Mouse (Mus musculus): ENCODE results near the gene Def8. TPM values are rescaled to one million over a fixed set of nuclear protein-coding genes. Genes with fewer than 3 reads are reported as not detected.

Def8 gene
- polyA plus RNA-seq, 1 experiment from 2014 or later: 49.8 TPM

GRCm38 (mm10) chr8:123507153-123507552, 83.8 kb downstream of the Def8 start:
- H3K27me3 ChIP-seq (replicated peaks): no peaks in the 10 kb centered on the region
- no peak overlapping the region for H3K9ac ChIP-seq
- no peak overlapping the region for H3K4me2 ChIP-seq
- no peak overlapping the region for H3K4me3 ChIP-seq
- no peaks in the 10 kb centered on the region for H3K9me3 ChIP-seq
- no peaks in the 10 kb centered on the region for H3K4me1 ChIP-seq
- WGBS: 93% methylated on average over 5 of the region's 5 CpGs
- H3K27ac ChIP-seq: no peak overlapping the region
- no peak for ATAC-seq (replicated peaks)
- H3K36me3 ChIP-seq (replicated peaks): peaks cover 71% of the 10 kb centered on the region

DNA sequence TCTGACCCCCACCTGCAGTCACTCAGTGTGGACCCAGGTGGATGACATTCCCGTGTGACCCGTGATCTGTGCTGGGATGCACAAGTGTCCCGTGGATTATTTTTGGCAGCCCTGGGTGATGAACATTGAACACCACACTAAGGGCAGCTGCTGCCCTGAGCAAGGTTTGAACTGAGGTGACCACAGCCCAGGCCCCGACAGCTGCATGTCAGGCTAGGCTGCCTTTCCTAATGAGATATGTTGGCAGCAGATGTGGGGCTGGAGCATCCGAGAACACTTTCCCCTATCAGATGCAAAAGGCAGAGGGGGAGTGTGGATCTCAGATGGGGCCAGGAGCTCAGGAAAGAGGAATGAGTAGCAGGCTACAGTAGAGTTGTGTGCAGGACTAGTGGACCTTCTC, 87.5 kb downstream of the Def8 start:
- peaks cover 34% of the 10 kb centered on the region for H3K36me3 ChIP-seq (replicated peaks)
- 76% methylated on average over 5 of the region's 5 CpGs for WGBS

More for the DNA sequence above, 87.5 kb downstream of the Def8 start:
- no peak for ATAC-seq (replicated peaks)
- Histone ChIP-seq H3K27me3 (replicated peaks) (no peaks in the 10 kb centered on the region), H3K4me1 (peaks cover 26% of the 10 kb centered on the region), H3K9me3 (no peaks in the 10 kb centered on the region), H3K27ac (no peak overlapping the region), H3K4me3 (no peak overlapping the region), H3K4me2 (no peak overlapping the region), H3K9ac (no peak overlapping the region)

Other genes with a start within 250 kb of the Def8 start
- 0.13 and 0.19 TPM in 2 replicates for gene Dpep1, start 237.3 kb upstream of the Def8 start, polyA plus RNA-seq (2015; fragmentation: Nextera tagmentation; extraction: Ambion mirVana)
- gene Chmp1a, start 210.8 kb upstream of the Def8 start, polyA plus RNA-seq (2015; fragmentation: Nextera tagmentation; extraction: Ambion mirVana): 227 and 235 TPM in 2 replicates
- 8.0 and 8.1 TPM in 2 replicates for gene Spata33, start 210.7 kb upstream of the Def8 start, polyA plus RNA-seq (2015; fragmentation: Nextera tagmentation; extraction: Ambion mirVana)
- gene Cdk10, start 198.7 kb upstream of the Def8 start, polyA plus RNA-seq (2015; fragmentation: Nextera tagmentation; extraction: Ambion mirVana): 52.6 and 55.0 TPM in 2 replicates
- 7.4 and 8.1 TPM in 2 replicates for gene Spata2l, start 187.3 kb upstream of the Def8 start, polyA plus RNA-seq (2015; fragmentation: Nextera tagmentation; extraction: Ambion mirVana)
- 28.2 and 30.3 TPM in 2 replicates for gene Zfp276, start 169.3 kb upstream of the Def8 start, polyA plus RNA-seq (2015; fragmentation: Nextera tagmentation; extraction: Ambion mirVana)
- gene Vps9d1, start 169.2 kb upstream of the Def8 start, polyA plus RNA-seq (2015; fragmentation: Nextera tagmentation; extraction: Ambion mirVana): 66.6 and 69.9 TPM in 2 replicates
- 6.4 and 9.8 TPM in 2 replicates for gene Fanca, start 105.0 kb upstream of the Def8 start, polyA plus RNA-seq (2015; fragmentation: Nextera tagmentation; extraction: Ambion mirVana)
- gene Spire2, start 90.8 kb upstream of the Def8 start, polyA plus RNA-seq (2015; fragmentation: Nextera tagmentation; extraction: Ambion mirVana): 44.0 and 44.8 TPM in 2 replicates
- 324 and 331 TPM in 2 replicates for gene Tcf25, start 49.8 kb upstream of the Def8 start, polyA plus RNA-seq (2015; fragmentation: Nextera tagmentation; extraction: Ambion mirVana)
- 0.10 and 0.17 TPM in 2 replicates for gene Mc1r, start 16.4 kb upstream of the Def8 start, polyA plus RNA-seq (2015; fragmentation: Nextera tagmentation; extraction: Ambion mirVana)
- gene Tubb3, start 12.1 kb upstream of the Def8 start, polyA plus RNA-seq (2015; fragmentation: Nextera tagmentation; extraction: Ambion mirVana): 2,127 and 2,170 TPM in 2 replicates
- 52.6 and 59.0 TPM in 2 replicates for gene Afg3l1, start 54.4 kb downstream of the Def8 start, polyA plus RNA-seq (2015; fragmentation: Nextera tagmentation; extraction: Ambion mirVana)
- gene Dbndd1, start 91.9 kb downstream of the Def8 start, polyA plus RNA-seq (2015; fragmentation: Nextera tagmentation; extraction: Ambion mirVana): 106 and 107 TPM in 2 replicates
- gene Gas8, start 95.3 kb downstream of the Def8 start, polyA plus RNA-seq (2015; fragmentation: Nextera tagmentation; extraction: Ambion mirVana): 44.4 and 45.6 TPM in 2 replicates
- 11.3 and 11.8 TPM in 2 replicates for gene Rhou, start 230.4 kb downstream of the Def8 start, polyA plus RNA-seq (2015; fragmentation: Nextera tagmentation; extraction: Ambion mirVana)

All from midbrain, embryonic 15.5 days (tissue).